Mouse (Mus musculus) hindbrain, embryonic 12.5 days (tissue): ENCODE results near the gene Hoxa13. TPM values are rescaled to one million over a fixed set of nuclear protein-coding genes. Genes with fewer than 3 reads are reported as not detected.
A peak's percentile ranks its signal among the peaks of the same experiment; 100 is the strongest.

Experiments
- ATAC-seq: fragments of 200-750 bp; cut with Nextera tagmentation; 2 replicates; pipeline ENCODE4 v1.8.0; 2017; ENCODE audit warnings: moderate TSS enrichment; ENCODE audit not compliant: low FRiP score
- H3K27ac ChIP-seq: fragments of 300-500 bp; sonication (generic); 2 replicates; pipeline ENCODE4 v1.5.1; 2016; ENCODE audit warnings: mild to moderate bottlenecking
- H3K27me3 ChIP-seq: fragments of 300-500 bp; sonication (generic); 2 replicates; pipeline ENCODE4 v1.6.1; 2016; ENCODE audit warnings: mild to moderate bottlenecking
- H3K36me3 ChIP-seq: fragments of 300-500 bp; sonication (generic); 2 replicates; pipeline ENCODE4 v1.6.1; 2016; ENCODE audit warnings: mild to moderate bottlenecking
- H3K4me1 ChIP-seq: fragments of 300-500 bp; sonication (generic); 2 replicates; pipeline ENCODE4 v1.6.1; 2016
- H3K4me2 ChIP-seq: fragments of 300-500 bp; sonication (generic); replicated peaks from 2 replicates; pipeline ENCODE4 v1.6.1; 2016; ENCODE audit warnings: mild to moderate bottlenecking
- H3K4me3 ChIP-seq: fragments of 300-500 bp; sonication (generic); 2 replicates; pipeline ENCODE4 v1.5.1; 2016; ENCODE audit warnings: mild to moderate bottlenecking
- H3K9ac ChIP-seq: fragments of 300-500 bp; sonication (generic); 2 replicates; pipeline ENCODE4 v1.6.1; 2016; ENCODE audit warnings: mild to moderate bottlenecking, moderate library complexity
- H3K9me3 ChIP-seq: fragments of 300-500 bp; sonication (generic); replicated peaks from 2 replicates; pipeline ENCODE4 v1.6.1; 2016; ENCODE audit warnings: mild to moderate bottlenecking
- WGBS: fragments of 180-500 bp; shearing (Covaris S2); methylation state at CpG from one replicate; pipeline ENCODE4 v1.1.7; 2016; 5-methylcytosine and 5-hydroxymethylcytosine counted together
- polyA plus RNA-seq: library from polyadenylated mRNA; unstranded; fragments of >200 nt; fragmentation: Nextera tagmentation; extraction: Ambion mirVana; gene quantifications from 2 replicates; pipeline ENCODE4 v1.2.1, GENCODE M21; 2016

Gene Hoxa13
- polyA plus RNA-seq, 1 experiment from 2014 or later, result not detected

DNA sequence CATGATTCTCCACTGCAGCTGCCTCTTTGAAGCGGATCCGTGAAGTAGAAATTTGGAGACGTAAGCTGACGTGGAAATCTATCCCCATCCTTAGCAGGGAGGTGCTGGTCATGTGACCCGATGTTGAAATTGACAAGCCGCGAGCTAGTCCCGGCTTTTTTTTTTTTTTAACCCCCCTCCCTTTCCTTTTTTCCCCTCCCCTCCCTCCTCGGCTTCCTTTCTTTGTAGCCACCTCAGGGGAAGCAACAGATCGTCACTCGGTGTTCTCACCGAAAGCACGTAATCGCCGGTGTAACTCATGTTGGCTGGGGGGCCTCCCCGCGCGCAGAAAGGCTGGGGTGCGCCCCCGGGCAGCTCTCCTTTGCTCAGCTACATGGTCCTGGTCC is 14.9 kb downstream of the Hoxa13 start, which contains the start of gene Hoxa11:
Gene Hoxa11 (minus strand): TSS at position 54 of the 386 bp plus-strand sequence.
- 0 out of 2 replicates have a peak, but pooled peaks cover 2% of the 10 kb centered on the region for H3K4me1 ChIP-seq
- H3K27ac ChIP-seq, result no peak within 1 kb of the TSS
- H3K9me3 ChIP-seq, result no peaks in the 10 kb centered on the region
- H3K9ac ChIP-seq, result no peak within 1 kb of the TSS
- WGBS, result 1% methylated on average over 20 of the region's 20 CpGs
- peaks cover 98% of the 10 kb centered on the region for H3K27me3 ChIP-seq
- H3K4me2 ChIP-seq, result no peak within 1 kb of the TSS
- no peaks in the 10 kb centered on the region for H3K36me3 ChIP-seq
- no peak within 1 kb of the TSS for H3K4me3 ChIP-seq
- ATAC-seq, result no peak

DNA sequence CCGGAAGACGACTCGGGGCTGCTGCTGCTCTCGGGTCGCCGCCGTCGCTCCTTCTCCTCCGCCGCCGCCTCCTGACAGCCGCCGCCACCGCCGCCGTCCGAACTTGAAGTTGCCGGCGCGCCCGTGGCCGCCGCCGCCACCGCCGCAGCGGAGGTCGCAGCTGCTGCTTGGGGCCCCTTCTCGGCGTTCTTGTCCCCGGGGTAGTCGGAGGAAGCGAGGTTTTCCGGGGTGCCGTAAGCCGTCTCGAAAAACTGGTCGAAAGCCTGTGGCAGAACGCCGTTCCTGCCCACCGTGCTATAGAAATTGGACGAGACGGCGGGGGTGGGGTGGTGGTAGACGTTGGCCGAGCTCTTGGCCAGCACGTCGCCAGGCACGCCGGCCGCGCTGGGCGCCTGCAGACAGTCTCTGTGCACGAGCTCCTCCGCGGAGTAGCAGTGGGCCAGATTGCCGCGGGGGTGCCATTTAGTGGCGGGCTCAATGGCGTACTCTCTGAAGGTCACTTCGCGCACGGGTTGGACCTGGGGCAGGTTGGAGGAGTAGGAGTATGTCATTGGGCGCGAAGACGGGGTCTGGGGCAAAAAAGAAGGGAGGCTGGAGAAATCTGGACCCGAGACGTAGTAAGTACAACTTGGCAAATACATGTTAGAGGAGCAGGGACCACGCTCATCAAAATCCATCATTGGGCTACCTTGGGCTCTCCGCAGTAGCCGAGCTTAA is 15.5 kb downstream of the Hoxa13 start:
- peaks cover 2% of the 10 kb centered on the region; the same call in 1 of the 2 replicates for H3K4me1 ChIP-seq
- no peaks in the 10 kb centered on the region for H3K9me3 ChIP-seq
- H3K27me3 ChIP-seq, result peaks cover 98% of the 10 kb centered on the region
- H3K4me3 ChIP-seq, result no peak overlapping the region
- H3K27ac ChIP-seq, result no peak overlapping the region
- ATAC-seq, result no peak
- WGBS, result 1% methylated on average over 64 of the region's 71 CpGs
- no peak overlapping the region for H3K4me2 ChIP-seq
- H3K9ac ChIP-seq, result no peak overlapping the region
- H3K36me3 ChIP-seq, result no peaks in the 10 kb centered on the region

DNA sequence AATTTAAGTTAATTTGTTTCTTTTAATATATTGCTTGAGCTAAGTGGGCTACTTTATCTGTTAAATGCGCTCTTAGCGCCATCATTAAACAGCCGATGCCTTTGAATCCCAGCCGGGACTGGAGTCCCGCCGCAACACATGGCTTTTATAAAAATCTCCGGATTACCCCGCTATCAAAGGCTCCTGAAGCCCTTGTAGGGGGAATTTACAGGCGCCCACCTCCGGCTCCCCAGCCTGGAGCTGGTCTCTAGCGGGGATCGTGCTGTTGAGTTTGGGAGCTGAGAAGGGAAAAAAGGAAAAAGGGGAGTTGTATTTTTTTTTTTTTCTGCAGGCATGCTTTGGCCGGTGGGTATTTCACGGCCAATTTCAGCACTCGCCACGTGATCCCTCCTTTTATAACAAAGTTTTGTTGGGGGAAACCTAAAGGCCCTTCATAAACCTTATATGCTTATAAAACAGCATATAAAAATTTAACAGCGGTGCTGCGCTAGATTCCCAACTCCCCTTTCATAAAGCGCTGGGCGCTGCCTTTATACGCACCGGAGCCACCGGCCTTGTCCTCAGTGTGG is 16.1 kb downstream of the Hoxa13 start:
- WGBS, result 3% methylated on average over 23 of the region's 23 CpGs
- peaks cover 2% of the 10 kb centered on the region; the same call in 1 of the 2 replicates for H3K4me1 ChIP-seq
- H3K4me2 ChIP-seq, result no peak overlapping the region
- H3K36me3 ChIP-seq, result no peaks in the 10 kb centered on the region
- no peak overlapping the region for H3K27ac ChIP-seq
- no peak overlapping the region for H3K9ac ChIP-seq
- peaks cover 98% of the 10 kb centered on the region for H3K27me3 ChIP-seq
- H3K9me3 ChIP-seq, result no peaks in the 10 kb centered on the region
- ATAC-seq, result no peak
- H3K4me3 ChIP-seq, result no peak overlapping the region

DNA sequence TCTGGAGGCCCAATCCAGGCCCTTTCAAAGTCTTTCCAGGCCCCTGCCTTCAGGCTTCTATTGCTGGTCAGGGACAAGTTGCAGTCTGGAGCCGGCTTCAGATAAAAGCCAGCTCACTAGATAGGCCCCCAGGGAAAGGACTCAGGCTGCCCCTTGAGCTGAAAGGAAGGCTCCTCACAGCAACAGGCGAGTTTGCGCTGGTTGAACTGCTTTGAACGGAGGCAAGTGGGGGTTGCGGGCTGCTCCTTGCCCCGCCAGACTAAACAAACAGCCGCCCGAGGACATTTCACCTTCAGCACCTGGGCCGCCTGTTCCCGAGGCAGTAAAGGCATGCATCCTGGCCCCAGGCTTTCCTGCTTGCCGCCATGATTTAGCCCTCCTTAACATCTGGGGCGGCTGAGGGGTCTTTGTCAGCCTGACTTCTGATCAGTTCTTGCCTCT is 17.0 kb downstream of the Hoxa13 start:
- H3K9ac ChIP-seq, result no peak overlapping the region
- peaks cover 96% of the 10 kb centered on the region for H3K27me3 ChIP-seq
- H3K4me2 ChIP-seq, result no peak overlapping the region
- H3K4me1 ChIP-seq, result peaks cover 2% of the 10 kb centered on the region; the same call in 1 of the 2 replicates
- H3K4me3 ChIP-seq, result no peak overlapping the region
- no peak overlapping the region for H3K27ac ChIP-seq
- ATAC-seq, result no peak
- H3K36me3 ChIP-seq, result no peaks in the 10 kb centered on the region
- 3% methylated on average over 12 of the region's 12 CpGs for WGBS
- H3K9me3 ChIP-seq, result no peaks in the 10 kb centered on the region

DNA sequence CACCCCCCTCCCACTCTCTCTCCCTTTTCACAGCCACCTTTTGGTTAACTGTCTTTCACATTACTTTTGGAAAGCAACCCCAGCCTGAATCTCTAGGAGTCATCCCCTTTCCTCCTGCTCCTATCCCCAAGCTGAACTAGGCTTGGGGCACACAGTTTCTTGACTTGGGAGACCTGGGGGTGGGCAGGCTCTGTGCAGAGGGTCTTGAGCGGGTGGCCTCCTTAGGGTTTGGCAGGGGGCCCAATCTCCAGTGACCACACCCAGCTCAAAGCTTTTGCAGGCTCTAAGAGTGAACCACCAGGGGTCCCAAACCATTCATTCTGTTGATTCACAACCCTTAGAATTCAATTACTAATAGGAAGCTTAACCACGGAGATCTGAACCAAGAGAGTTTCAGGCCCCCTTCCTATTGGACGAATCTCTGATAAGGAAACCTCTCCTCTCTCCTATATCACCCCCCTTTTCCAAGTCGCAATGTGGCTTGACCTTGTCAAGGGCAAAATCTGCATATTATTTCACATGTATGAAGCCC is 17.8 kb downstream of the Hoxa13 start:
- H3K27me3 ChIP-seq, result peaks cover 96% of the 10 kb centered on the region
- 0% methylated on average over 4 of the region's 4 CpGs for WGBS
- peaks cover 2% of the 10 kb centered on the region; the same call in 1 of the 2 replicates for H3K4me1 ChIP-seq
- no peaks in the 10 kb centered on the region for H3K36me3 ChIP-seq
- H3K9ac ChIP-seq, result no peak overlapping the region
- no peak overlapping the region for H3K4me3 ChIP-seq
- H3K4me2 ChIP-seq, result no peak overlapping the region
- H3K9me3 ChIP-seq, result no peaks in the 10 kb centered on the region
- no peak overlapping the region for H3K27ac ChIP-seq
- ATAC-seq, result no peak

DNA sequence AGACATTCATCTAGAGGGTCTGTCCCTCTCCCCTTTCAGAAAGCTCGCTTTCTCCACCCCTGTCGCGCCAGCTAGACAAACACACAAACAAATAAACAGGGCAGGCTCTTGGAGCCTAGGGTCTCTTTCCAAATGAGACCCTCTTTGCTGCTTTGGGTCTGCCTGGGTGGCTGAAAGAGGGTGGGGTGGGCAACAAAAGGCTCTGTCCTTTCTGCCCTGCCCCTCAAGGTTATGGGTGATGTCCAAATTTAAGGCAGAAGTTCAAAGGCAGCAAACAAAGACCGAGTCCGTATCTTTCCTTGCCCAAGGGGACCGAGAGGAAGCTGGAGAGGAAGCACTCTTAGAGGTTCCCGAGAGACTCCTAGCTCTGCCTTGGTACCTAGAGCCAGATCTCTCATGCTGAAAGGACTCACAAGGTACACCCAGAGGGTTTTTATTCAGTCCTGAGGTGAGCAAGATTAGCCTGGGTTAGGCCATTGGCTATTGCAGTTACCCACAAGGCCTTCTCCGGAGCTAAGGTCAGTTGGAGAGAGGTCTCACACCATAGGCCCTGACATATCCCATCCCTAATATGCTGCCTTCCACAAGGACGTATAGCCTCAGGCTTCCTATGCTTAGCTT is 19.6 kb downstream of the Hoxa13 start:
- H3K36me3 ChIP-seq, result no peaks in the 10 kb centered on the region
- no peak overlapping the region for H3K9ac ChIP-seq
- H3K4me3 ChIP-seq, result no peak overlapping the region
- peaks cover 2% of the 10 kb centered on the region; the same call in 1 of the 2 replicates for H3K4me1 ChIP-seq
- no peaks in the 10 kb centered on the region for H3K9me3 ChIP-seq
- no peak overlapping the region for H3K4me2 ChIP-seq
- H3K27me3 ChIP-seq, result peaks cover 97% of the 10 kb centered on the region
- H3K27ac ChIP-seq, result no peak overlapping the region
- ATAC-seq, result no peak
- 2% methylated on average over 9 of the region's 9 CpGs for WGBS

DNA sequence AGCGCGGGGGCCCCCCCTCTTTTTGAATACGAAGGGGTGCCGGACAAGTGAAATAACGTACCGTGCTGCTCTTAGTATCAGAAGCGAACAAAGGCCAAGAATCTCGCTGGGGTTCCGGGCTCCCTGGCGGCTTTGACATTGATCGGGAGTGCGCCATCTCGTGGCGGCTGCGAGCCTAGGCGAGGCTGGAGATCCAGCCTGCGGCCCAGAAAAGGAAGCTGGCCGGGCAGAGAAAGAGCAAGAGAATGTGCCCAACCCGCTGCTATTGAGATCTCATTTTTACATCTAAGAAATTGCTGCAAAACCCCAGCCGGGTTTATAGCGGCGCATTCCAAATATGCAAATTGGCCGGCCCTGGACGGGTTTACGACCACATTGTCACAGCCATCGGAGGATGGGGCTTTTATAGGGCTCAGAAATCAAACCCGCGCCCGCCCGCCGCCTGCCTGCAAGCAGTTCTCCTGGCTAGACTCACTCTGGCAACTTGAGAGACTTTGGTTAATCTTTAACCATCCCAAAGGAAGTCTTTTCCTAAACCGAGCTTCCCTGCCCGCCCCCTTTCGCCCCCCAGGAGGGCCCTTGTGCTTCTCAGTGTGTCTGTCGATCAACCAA is 20.2 kb downstream of the Hoxa13 start, which contains the start of gene Hoxa10:
Gene Hoxa10 (minus strand): TSS at position 466 of the 612 bp plus-strand sequence.
- Histone ChIP-seq H3K4me1 (no peaks in the 10 kb centered on the region; the same call in 1 of the 2 replicates), H3K36me3 (no peaks in the 10 kb centered on the region), H3K27ac (no peak within 1 kb of the TSS), H3K27me3 (peaks cover 97% of the 10 kb centered on the region), H3K9ac (no peak within 1 kb of the TSS), H3K9me3 (no peaks in the 10 kb centered on the region), H3K4me3 (0 out of 2 replicates have a peak within 1 kb of the TSS, but pooled peaks have one; percentile 3), H3K4me2 (peak within 1 kb of the TSS; percentile 29; the same call in 1 of the 2 replicates)
- ATAC-seq, result no peak
- WGBS, result 1% methylated on average over 35 of the region's 35 CpGs

DNA sequence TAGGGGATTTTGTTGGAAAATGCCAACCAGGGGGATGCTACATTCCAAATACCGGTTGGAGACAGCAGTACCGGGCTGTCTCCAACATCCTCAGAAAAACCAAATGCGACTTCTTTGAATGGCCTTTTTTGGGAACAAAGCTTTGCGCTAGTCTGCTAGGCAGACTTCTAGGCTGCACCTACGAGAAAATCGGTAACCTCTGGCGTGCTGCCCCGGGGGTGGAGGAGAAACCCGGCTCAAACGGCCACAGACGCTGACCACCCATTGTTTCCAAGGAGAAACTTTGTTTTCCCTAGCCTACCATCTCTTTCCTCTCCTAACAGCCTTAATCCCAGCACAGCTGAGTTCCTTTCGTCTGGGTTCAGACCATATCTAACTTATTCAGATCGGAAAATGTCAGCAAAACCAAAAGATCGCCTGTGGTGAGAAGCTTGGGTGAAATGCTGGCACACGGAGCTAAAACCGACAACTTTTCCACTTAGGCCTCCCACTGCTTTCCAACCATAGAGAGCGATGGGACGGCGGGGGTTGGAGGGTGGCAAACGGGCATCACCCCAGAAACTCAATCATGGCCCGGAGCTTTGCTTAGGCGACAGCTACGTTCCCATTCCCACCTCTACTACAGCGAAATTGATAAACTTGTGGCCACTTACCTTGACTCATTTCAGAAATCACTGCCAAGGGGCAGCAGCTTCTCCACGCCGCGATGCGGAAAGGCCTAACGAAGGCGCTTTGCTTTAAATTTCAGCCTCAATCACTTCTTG is 20.9 kb downstream of the Hoxa13 start:
- no peaks in the 10 kb centered on the region; the same call in 1 of the 2 replicates for H3K4me1 ChIP-seq
- H3K27me3 ChIP-seq, result peaks cover 97% of the 10 kb centered on the region
- 3% methylated on average over 30 of the region's 30 CpGs for WGBS
- no peak for ATAC-seq
- no peaks in the 10 kb centered on the region for H3K9me3 ChIP-seq
- no peak overlapping the region for H3K27ac ChIP-seq
- 0 out of 2 replicates have a peak overlapping the region, but pooled peaks have one; percentile 3 for H3K4me3 ChIP-seq
- no peak overlapping the region for H3K9ac ChIP-seq
- peak overlapping the region; percentile 29; the same call in 1 of the 2 replicates for H3K4me2 ChIP-seq
- no peaks in the 10 kb centered on the region for H3K36me3 ChIP-seq

DNA sequence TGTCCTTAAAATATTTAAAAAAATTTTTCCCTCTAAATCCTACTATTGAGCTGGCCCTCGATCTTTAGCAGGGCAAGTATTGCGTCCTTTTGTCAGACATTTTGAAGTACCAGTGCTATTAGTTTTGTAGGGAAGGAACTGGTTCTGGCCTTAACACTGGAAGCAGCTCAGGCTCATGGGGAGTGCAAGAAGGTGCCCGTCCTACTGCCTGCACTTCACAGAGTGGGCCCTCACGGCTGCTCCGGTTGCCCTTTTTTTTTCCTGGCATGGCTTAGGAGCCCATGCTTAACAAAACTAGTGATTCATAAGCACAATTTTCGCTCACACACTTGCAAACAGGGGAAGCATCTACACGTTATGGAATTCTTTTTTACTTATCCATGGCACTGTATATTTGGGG is 21.7 kb downstream of the Hoxa13 start:
- ATAC-seq, result no peak
- Histone ChIP-seq H3K9me3 (no peaks in the 10 kb centered on the region), H3K4me3 (no peak overlapping the region), H3K4me1 (no peaks in the 10 kb centered on the region; the same call in 1 of the 2 replicates), H3K27me3 (peaks cover 97% of the 10 kb centered on the region), H3K9ac (no peak overlapping the region), H3K27ac (no peak overlapping the region), H3K36me3 (no peaks in the 10 kb centered on the region), H3K4me2 (no peak overlapping the region)
- WGBS, result under 1% methylated on average over 7 of the region's 7 CpGs

DNA sequence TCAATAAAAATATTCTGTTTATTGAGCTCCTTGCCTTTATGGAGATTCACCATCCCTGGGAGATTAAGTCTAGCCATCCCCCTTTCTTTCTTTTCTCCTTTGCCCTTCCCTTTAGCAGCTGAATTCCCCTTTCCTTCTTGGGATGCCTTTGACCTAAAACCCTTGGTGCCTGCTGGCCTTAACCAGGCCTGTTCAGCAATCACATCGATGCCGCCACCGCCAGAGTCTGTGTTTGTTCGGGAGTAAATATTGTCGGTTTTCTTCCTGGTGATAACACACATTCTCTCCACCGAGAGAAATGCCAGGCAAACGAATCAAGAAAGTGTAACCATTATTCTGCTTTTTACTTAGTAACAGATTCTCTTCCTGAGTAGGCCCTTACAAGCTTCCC is 22.5 kb downstream of the Hoxa13 start:
- H3K36me3 ChIP-seq, result no peaks in the 10 kb centered on the region
- WGBS, result 4% methylated on average over 7 of the region's 7 CpGs
- H3K9me3 ChIP-seq, result no peaks in the 10 kb centered on the region
- no peak for ATAC-seq
- H3K4me3 ChIP-seq, result no peak overlapping the region
- no peak overlapping the region for H3K27ac ChIP-seq
- H3K9ac ChIP-seq, result no peak overlapping the region
- peaks cover 97% of the 10 kb centered on the region for H3K27me3 ChIP-seq
- no peak overlapping the region for H3K4me2 ChIP-seq
- no peaks in the 10 kb centered on the region; the same call in 1 of the 2 replicates for H3K4me1 ChIP-seq

DNA sequence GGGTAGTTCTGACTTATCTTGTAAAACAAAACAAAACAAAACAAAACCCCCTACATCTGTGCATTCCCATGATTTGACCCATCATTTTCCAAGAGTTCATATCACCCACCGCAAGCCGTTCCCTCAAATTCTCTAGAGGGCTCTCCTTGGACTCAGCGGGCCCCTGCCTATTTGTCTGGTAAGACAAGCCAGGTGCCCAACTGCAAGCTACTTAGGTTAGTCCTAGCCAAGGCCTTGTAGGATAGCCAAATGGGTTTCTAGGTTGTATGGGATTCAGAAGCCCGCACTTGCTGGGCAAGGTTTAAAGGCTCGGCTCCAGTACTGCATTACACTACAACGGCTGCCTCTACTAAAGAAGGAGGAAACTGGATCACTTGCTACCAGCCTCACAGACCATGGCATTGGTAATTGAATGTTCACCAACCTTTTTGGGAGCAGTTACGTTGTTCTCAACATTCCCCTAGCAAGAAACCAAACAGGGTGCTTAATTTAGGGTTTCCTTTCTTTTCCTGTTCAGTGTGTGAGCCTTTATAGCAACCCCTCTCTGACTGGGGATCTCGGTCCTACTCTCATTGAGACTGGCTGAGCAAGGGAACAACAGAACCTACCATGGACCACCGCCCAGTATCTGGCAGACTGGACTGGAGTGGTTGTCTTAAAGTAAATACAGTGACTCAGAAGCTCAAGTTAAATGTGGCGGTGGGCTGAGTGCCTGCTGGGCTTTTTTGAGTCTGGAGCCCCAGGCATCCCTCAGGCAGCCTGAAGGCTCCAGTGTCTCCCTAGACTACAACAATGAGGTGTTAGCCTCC is 23.1 kb downstream of the Hoxa13 start:
- Histone ChIP-seq H3K36me3 (no peaks in the 10 kb centered on the region), H3K9me3 (no peaks in the 10 kb centered on the region), H3K9ac (no peak overlapping the region), H3K27me3 (peaks cover 97% of the 10 kb centered on the region), H3K27ac (no peak overlapping the region), H3K4me2 (no peak overlapping the region), H3K4me1 (no peaks in the 10 kb centered on the region; the same call in 1 of the 2 replicates), H3K4me3 (no peak overlapping the region)
- WGBS, result 9% methylated on average over 10 of the region's 10 CpGs
- ATAC-seq, result no peak
